In the genomic region with DNA sequence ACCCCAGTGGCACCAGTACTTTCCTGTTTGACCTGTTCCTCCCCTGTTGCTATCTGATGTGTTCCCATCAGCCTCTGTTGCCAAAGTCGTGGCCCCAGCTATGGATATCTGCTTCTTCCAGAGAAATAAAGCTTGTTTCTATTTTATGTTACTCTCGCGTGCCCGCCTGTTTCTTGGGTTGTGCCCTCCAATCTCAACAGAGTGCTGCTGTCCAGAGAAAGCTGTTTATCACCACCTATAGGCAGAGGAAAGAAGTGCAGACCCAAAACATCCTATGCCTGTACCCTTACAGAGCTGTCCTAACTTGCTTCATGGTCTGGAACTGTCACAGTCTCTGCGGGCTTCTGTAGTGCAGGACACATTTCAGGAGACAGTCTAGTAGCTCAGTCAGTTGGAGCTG, we compare ENCODE assay signal across 9 mouse cellular contexts. TPM values are rescaled to one million over a fixed set of nuclear protein-coding genes. Genes with fewer than 3 reads are reported as not detected.
DNase-seq lines count a peak whose midpoint lies in the region; ATAC-seq lines count a peak whose summit lies in the region.
"Had no signal": no experiment of that assay in that cellular context is flagged by ENCODE, and none has a peak within 500 bp of the region (broad histone marks: within the 10 kb centered on the region; RNA-seq: fewer than 3 reads in every experiment).

No protein-coding gene starts in this region.

- DNase-seq in adrenal gland, postnatal 10 days: peak; percentile 73
- no peak for DNase-seq in adrenal gland, adult 18-20 months (ENCODE audit: low spot score in 2 of 2)
- DNase-seq in liver, embryonic 11.5 days (ENCODE audit: low spot score): no peak
- DNase-seq in liver: no peak
- DNase-seq in embryonic facial prominence, embryonic 11.5 days (ENCODE audit: low spot score): peak; percentile 68
- no peak for DNase-seq in right cerebral cortex, postnatal 4 days

- no peaks in the 10 kb centered on the region for H3K27me3 ChIP-seq in liver, embryonic 11.5 days (replicated peaks; ENCODE audit: control insufficient read depth, insufficient read depth, low read length)
- H3K27me3 ChIP-seq in embryonic facial prominence, embryonic 11.5 days (ENCODE audit: control insufficient read depth, insufficient read depth, low read length): no peaks in the 10 kb centered on the region
- no peaks in the 10 kb centered on the region for H3K27me3 ChIP-seq in kidney, embryonic 16.5 days (ENCODE audit: insufficient read depth, low read length)
- H3K27me3 ChIP-seq in midbrain, embryonic 16.5 days (ENCODE audit: control insufficient read depth, insufficient read depth, low read depth, low read length): no peaks in the 10 kb centered on the region

- peaks cover 23% of the 10 kb centered on the region for H3K36me3 ChIP-seq in liver, embryonic 11.5 days (ENCODE audit: control insufficient read depth, insufficient read depth, low read length)
- no peaks in the 10 kb centered on the region for H3K36me3 ChIP-seq in embryonic facial prominence, embryonic 11.5 days (replicated peaks; ENCODE audit: control insufficient read depth, insufficient read depth, low read depth, low read length)
- H3K36me3 ChIP-seq in kidney, embryonic 16.5 days (ENCODE audit: insufficient read depth, low read length): peaks cover 24% of the 10 kb centered on the region
- peaks cover 18% of the 10 kb centered on the region for H3K36me3 ChIP-seq in midbrain, embryonic 16.5 days (ENCODE audit: control insufficient read depth, insufficient read depth, low read length)

- H3K4me2 ChIP-seq in liver, embryonic 11.5 days: no peak overlapping the region
- no peak overlapping the region for H3K4me2 ChIP-seq in embryonic facial prominence, embryonic 11.5 days (ENCODE audit: low read depth, low read length)
- H3K4me2 ChIP-seq in kidney, embryonic 16.5 days (replicated peaks; ENCODE audit: low read depth, low read length): no peak overlapping the region
- H3K4me2 ChIP-seq in midbrain, embryonic 16.5 days (ENCODE audit: low read length): no peak overlapping the region

- no peak overlapping the region for H3K27ac ChIP-seq in liver, embryonic 11.5 days (ENCODE audit: low read depth, low read length)
- no peak overlapping the region for H3K27ac ChIP-seq in embryonic facial prominence, embryonic 11.5 days (replicated peaks; ENCODE audit: low read depth, low read length)
- no peak overlapping the region for H3K27ac ChIP-seq in kidney, embryonic 16.5 days (ENCODE audit: low read length)
- H3K27ac ChIP-seq in midbrain, embryonic 16.5 days (ENCODE audit: low read length): no peak overlapping the region

- no peak overlapping the region for H3K4me3 ChIP-seq in liver, embryonic 11.5 days (ENCODE audit: low read depth, low read length)
- no peak overlapping the region for H3K4me3 ChIP-seq in embryonic facial prominence, embryonic 11.5 days (ENCODE audit: low read depth, low read length)
- H3K4me3 ChIP-seq in kidney, embryonic 16.5 days (ENCODE audit: low read length): no peak overlapping the region
- no peak overlapping the region for H3K4me3 ChIP-seq in midbrain, embryonic 16.5 days (ENCODE audit: low read depth, low read length)
- H3K4me3 ChIP-seq: myocyte had no signal

- ATAC-seq in liver, embryonic 11.5 days (replicated peaks; ENCODE audit: low FRiP score): peak; percentile 44
- ATAC-seq in embryonic facial prominence, embryonic 11.5 days (replicated peaks; ENCODE audit: insufficient number of reproducible peaks, low FRiP score, low TSS enrichment, low read depth): no peak
- ATAC-seq in kidney, embryonic 16.5 days (ENCODE audit: low FRiP score, low TSS enrichment): peak; percentile 47; the same call in 1 of the 2 replicates
- peak; percentile 63; the same call in 1 of the 2 replicates for ATAC-seq in midbrain, embryonic 16.5 days

- no peak overlapping the region for H3K9ac ChIP-seq in liver, embryonic 11.5 days (ENCODE audit: low read depth, low read length)
- H3K9ac ChIP-seq in embryonic facial prominence, embryonic 11.5 days (replicated peaks; ENCODE audit: low read length): no peak overlapping the region
- no peak overlapping the region for H3K9ac ChIP-seq in kidney, embryonic 16.5 days (replicated peaks; ENCODE audit: low read length)
- H3K9ac ChIP-seq in midbrain, embryonic 16.5 days (ENCODE audit: low read depth, low read length): no peak overlapping the region

- 67% methylated on average over 5 of the region's 5 CpGs for WGBS in liver, embryonic 11.5 days
- WGBS in embryonic facial prominence, embryonic 11.5 days: 67% methylated on average over 5 of the region's 5 CpGs
- 55% methylated on average over 5 of the region's 5 CpGs for WGBS in kidney, embryonic 16.5 days
- WGBS in midbrain, embryonic 16.5 days: 50% methylated on average over 5 of the region's 5 CpGs

- 0 out of 2 replicates have a peak, but pooled peaks cover 4% of the 10 kb centered on the region for H3K4me1 ChIP-seq in liver, embryonic 11.5 days (replicated peaks; ENCODE audit: control insufficient read depth, insufficient read depth, low read length)
- H3K4me1 ChIP-seq in embryonic facial prominence, embryonic 11.5 days (ENCODE audit: control insufficient read depth, insufficient read depth, low read length): no peaks in the 10 kb centered on the region
- H3K4me1 ChIP-seq in kidney, embryonic 16.5 days (ENCODE audit: insufficient read depth, low read length): peaks cover 6% of the 10 kb centered on the region; the same call in 1 of the 2 replicates
- H3K4me1 ChIP-seq in midbrain, embryonic 16.5 days (ENCODE audit: control insufficient read depth, insufficient read depth, low read length): no peaks in the 10 kb centered on the region

- H3K9me3 ChIP-seq in liver, embryonic 11.5 days (ENCODE audit: control insufficient read depth, low read length): no peaks in the 10 kb centered on the region
- no peaks in the 10 kb centered on the region for H3K9me3 ChIP-seq in embryonic facial prominence, embryonic 11.5 days (replicated peaks; ENCODE audit: control insufficient read depth, low read length)
- no peaks in the 10 kb centered on the region for H3K9me3 ChIP-seq in kidney, embryonic 16.5 days (ENCODE audit: low read length)
- H3K9me3 ChIP-seq in midbrain, embryonic 16.5 days (replicated peaks; ENCODE audit: control insufficient read depth, low read length, poor library complexity, severe bottlenecking): no peaks in the 10 kb centered on the region

RNA-seq across cellular contexts. Expression of a gene that starts 39.7 kb away (rescaled TPM):
- 10 to 100 TPM; 45.1 to 85.2 TPM for total RNA-seq in adrenal gland, postnatal 10 days (2021)
- 10 to 100 TPM; 29.9 to 33.1 TPM for total RNA-seq in adrenal gland, adult 18-20 months (2021)
- 10.8 and 11.6 TPM in 2 replicates for polyA plus RNA-seq in liver, embryonic 11.5 days (2014; fragmentation: Nextera tagmentation; extraction: Ambion mirVana)
- polyA plus RNA-seq in embryonic facial prominence, embryonic 11.5 days (2014; fragmentation: Nextera tagmentation; extraction: Ambion mirVana): 5.3 and 5.8 TPM in 2 replicates
- 10.9 and 11.3 TPM in 2 replicates for polyA plus RNA-seq in kidney, embryonic 16.5 days (2015; fragmentation: Nextera tagmentation; extraction: Ambion mirVana)
- 19.0 and 21.6 TPM in 2 replicates for polyA plus RNA-seq in midbrain, embryonic 16.5 days (2015; fragmentation: Nextera tagmentation; extraction: Ambion mirVana)

RNA-seq across cellular contexts. Expression of a gene that starts 52.3 kb away (rescaled TPM):
- total RNA-seq in adrenal gland, postnatal 10 days (2021): under 1 TPM; 0.12 to 0.27 TPM
- not detected for total RNA-seq in adrenal gland, adult 18-20 months (2021)
- polyA plus RNA-seq in liver, embryonic 11.5 days (2014; fragmentation: Nextera tagmentation; extraction: Ambion mirVana): 0.41 and 0.66 TPM in 2 replicates
- polyA plus RNA-seq in embryonic facial prominence, embryonic 11.5 days (2014; fragmentation: Nextera tagmentation; extraction: Ambion mirVana): 0.28 TPM in 1 of 2 replicates, not detected in the other
- polyA plus RNA-seq in kidney, embryonic 16.5 days (2015; fragmentation: Nextera tagmentation; extraction: Ambion mirVana): 0.27 and 0.44 TPM in 2 replicates
- not detected in 2 replicates for polyA plus RNA-seq in midbrain, embryonic 16.5 days (2015; fragmentation: Nextera tagmentation; extraction: Ambion mirVana)

Comparison
In these comparisons a context has a peak if more than half of its experiments do, and no peak if none do; other contexts are left out.
1. DNase-seq: peak in adrenal gland, postnatal 10 days (single experiment) and embryonic facial prominence, embryonic 11.5 days (single experiment); none in adrenal gland, adult 18-20 months (0 of 2), liver, embryonic 11.5 days (single experiment), liver (single experiment) and right cerebral cortex, postnatal 4 days (single experiment).